Mouse (Mus musculus): ENCODE data around the gene St5.

DNA sequence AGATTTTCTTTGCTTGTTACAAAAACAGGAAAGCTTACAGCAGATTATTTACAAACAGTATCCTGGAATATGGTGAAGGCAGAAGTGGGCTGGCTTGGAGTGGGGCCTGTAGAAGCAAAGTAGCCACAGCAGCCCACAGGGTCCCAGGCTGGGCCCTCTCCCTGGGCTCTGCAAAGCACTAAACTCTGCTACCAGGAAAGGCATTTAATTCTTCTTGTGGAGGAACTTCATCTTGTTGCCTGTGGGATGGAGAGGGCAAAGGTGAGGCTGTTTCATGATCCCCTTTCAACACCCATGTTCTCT lies 179.0 kb downstream of the St5 start:
- TF ChIP-seq CTCF (IDR thresholded peaks at IDR 0.05; ENCODE audit: control insufficient read depth, insufficient read depth, insufficient read length) (no peak), USF1 (IDR thresholded peaks at IDR 0.05; ENCODE audit: low read depth) (no peak), MYOG (IDR thresholded peaks at IDR 0.05; ENCODE audit: control insufficient read depth, extremely low read depth, insufficient read length) (no peak)
